Mouse (Mus musculus) lung, postnatal 36 days (tissue): Measurements from ENCODE around the gene Stard13.

Source experiments
- DNase-seq: peaks from one replicate; pipeline ENCODE4 v3.0.0; 2022; ENCODE audit warnings: mixed read lengths

Gene Stard13

DNA sequence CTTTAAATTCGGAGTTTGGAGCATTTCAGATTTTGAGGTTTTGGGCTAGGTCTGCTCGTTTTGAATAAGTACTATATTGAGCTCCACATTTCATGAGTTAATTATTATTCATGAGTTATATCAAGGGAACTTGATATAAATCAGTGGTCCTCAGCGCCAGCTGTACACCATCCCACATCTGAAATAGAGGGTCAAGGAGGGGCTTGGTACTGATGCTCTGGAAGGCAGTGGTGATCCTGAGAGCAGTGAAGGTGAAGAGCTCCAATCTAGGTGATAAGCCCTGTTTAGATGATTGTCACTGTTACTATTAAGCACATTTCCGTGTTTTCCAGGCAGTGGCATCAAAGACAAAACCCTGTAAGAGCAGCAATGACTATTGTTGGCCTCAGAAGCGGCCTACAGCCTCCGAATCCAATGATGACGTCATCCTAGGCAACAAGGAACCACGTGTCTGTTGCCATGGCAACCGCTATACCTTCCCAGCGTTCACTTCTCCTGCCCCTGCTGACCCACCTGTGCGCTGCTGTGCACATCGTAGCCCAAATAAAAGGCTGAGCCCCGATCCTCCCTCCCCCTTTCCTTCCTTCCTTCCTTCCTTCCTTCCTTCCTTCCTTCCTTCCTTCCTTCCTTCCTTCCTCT is 5.2 kb downstream of the Stard13 start:
- no peak for DNase-seq

DNA sequence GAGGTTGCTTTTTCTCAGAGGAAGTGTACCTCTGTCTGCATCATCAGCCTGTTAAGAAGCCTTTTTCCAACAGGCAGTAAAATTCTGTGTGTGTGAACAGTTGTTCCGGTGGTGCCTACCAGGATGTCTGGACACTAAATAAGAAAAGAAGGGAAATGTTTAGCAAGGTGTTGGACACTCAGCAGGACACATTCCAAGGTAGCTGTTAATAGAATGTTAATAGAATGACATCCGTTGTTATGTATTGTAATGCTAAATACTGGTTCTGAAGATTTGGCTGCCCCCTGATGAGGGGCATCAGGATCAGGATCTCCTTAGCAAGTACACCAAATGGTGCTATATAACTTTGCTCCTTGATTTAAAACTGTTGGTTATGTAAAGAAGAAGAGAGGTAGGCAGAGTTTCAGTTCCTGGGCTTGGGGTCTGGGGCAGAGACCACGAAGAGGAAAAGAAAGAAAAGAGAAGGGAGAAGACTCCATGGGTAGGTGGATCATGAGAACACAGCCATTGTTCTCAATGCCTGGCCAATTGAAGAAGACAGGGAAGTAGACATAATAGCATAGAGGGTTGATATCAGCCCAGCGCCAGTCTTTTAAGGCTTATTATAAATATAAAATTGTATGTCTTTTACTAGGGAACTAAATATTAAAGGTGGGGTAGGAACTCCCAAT is 9.8 kb downstream of the Stard13 start:
- DNase-seq = no peak

DNA sequence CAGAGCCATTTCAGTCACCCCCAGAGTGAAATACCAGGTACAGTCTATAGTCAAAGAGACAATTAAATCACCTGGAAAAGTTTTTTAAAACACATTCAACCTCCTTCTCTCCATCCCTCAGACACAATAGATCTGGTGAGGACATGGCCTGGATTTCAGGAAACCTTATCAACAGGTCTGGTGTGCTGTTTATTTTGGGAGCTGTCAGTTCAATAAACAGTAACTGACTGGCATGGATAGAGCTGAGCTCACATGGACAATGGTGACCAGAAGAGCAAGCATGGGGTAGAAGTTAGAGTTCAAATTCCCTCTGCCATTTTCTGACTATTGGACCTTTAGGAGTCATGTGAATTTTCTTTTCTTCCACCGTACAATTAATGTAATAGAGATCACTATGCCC is 10.8 kb downstream of the Stard13 start:
- no peak for DNase-seq

DNA sequence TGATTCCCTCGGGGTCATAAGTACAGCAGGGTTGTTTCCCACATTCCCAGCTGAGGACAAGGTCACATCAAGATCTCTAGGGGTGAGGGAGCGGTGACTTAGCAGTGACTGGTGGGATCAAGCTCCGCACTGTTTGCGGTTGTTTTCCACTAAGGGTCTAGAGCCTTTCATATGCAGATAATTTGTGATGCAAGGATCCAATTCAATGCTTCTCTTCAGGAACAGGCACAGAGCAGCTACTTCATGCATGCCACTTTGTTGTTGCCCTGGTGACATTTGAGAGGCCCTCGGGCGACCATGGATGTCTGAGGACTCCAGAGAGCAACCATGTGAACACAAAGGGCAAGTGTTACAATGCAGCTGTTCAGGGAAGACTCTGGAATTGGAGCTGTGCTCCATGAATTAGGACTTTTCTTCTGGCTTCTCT is 14.9 kb downstream of the Stard13 start:
- DNase-seq = no peak

DNA sequence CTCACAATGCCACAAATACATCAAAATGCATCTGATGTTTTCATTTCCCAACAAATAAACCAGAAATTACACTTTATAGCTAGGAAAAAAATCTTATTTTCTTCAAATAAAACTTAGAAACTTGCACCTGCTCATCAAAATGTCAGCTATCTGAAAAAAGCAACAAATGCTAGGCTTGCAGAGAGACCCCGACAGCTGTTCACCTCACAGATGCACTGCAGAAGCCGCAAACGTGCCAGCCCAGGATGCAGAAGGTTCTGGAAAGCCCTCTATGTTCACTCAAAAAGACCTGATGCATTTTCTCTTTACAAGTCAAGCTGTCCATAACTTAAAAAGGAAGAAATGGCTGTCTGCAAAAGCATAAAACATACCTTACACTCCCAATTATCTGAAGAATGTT is 20.5 kb downstream of the Stard13 start:
- no peak for DNase-seq

DNA sequence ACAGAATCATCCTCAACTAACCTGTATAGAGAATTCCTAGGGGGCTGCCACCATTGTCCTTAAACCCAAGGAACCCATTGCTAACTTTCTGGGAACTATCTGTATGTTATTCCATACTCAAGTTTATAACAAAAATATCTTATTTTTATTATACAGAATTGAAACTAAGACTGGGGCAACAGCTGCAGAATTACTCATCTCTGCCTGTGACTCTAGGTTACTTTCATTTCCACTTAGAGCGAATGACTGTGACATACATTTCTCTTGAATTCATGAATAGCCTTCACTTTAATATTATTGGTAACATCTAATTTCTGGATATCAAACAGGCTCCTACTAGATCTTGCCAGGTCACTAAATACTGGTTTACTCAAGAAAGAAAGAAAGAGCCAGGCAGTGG is 22.8 kb downstream of the Stard13 start:
- no peak for DNase-seq

DNA sequence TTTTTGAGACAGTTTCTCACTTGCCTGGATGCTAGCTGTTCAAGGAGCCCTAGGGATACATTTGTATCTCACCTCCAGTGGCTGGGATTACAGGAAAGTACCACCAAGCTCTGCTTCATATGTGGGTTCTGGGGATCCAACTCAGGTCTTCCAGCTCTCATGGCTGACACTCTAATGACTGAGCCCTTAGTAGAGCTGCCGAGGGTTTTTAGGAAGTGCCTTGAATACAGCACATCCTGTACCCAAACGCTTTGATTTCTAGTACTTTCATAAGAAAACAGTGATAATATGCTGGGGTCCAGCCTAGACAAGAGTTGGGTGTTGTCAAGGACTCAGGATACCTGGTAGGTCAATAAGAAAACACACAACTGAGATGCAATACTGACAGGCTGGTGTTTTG is 23.6 kb downstream of the Stard13 start:
- no peak for DNase-seq

DNA sequence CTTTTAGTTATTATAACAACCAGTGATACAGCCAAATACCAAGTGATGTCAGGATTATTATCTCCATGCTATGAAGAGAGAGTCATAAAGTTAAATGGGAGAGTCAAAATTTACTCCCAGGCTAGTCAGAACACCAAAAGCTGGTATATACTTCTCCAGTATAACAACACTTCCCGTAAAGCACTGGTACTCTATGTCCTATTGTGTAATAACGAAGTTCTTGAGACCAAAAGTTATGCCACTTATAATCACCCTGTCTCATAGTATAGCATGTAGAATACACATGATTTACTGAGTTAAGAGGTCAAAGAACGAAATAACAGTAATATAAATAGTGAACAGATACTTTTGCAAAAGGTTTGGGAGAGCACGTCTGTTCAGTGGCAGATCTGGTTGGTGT is 28.6 kb downstream of the Stard13 start:
- no peak for DNase-seq

DNA sequence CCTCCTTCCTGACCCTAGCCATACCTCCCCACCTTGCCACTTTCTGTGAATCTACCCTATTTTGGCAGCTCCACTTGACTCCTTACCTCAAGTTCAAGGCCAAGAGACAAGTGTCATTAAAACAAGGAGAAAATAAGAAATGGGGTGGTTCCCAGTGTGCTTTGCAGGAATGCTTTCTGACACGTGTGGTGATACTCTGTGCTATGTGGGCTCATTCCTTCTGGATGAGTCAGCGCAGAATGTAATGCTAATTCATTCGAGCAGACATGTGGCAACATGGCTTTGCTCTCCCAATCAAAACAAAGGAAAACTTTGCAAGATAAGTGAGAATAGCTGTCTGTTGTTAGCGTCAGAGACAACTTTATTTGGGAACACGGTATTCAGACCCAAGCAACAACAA is 30.7 kb downstream of the Stard13 start:
- peak; percentile 80 for DNase-seq

DNA sequence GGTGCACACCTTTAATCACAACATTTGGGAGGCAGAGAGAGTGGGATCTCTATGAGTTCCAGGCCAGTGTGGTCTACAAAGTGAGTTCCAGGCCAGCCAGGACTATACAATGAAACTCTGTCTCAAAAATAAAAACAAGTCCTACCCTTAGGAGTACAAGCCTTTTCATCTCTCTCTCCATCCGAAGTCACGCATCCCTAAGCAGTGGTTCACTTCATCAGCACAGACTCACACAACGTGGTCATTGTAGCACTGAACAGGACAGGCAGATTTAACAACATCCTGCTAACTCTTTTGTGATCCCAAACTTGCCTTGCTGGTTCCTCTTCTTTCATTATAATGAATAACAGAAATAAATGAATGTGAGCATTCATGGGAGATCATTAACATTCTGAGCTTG is 32.4 kb downstream of the Stard13 start:
- no peak for DNase-seq

DNA sequence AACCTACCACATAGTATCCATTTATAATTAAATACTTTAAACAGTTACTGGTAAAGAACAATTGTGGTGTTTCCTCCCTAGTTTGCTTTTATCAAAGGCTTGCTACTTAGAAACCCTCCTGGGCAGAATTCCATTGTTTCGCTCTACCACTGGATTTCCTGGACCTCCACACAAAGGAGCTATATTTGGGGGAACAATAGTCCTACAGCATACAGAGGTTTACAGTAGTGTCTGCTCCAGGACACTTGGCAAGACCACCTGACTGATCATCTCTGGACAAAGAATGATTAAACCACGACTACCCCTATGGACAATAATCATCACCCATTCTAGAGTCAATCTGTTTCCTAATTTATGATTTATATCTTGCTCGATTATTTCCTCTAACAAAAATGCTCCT is 34.4 kb downstream of the Stard13 start:
- DNase-seq = no peak

DNA sequence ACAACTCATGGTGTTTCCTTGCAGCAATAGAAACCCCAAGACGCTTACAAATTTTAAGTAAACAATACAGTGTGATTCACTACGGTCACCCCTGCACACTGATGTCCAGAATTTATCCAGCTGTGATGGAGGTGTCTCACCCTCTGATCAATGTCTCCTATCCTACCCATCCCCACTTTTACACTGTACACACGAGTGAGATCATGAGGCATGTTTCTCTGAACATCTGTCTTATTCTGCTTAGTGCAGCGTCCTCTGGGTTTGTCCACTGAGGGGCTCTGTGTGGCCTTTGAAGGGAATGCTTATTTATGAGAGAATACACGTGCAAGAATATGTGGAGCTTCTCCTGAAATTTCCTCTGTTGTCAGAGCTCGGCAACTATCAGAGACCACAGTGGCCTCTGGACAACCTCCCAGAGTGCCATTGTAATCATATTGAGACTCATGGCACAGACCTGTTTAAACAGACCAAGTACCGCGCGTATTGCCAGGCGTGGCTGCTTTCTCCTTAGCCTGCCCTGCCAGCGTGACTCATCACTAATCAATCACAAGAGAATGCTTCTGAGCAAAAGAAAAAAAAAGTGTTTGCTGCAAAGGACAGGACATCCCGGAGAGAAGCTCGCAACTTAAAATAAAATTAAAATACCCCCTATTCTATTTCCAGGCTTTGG is 36.9 kb downstream of the Stard13 start:
- DNase-seq = peak; percentile 80

DNA sequence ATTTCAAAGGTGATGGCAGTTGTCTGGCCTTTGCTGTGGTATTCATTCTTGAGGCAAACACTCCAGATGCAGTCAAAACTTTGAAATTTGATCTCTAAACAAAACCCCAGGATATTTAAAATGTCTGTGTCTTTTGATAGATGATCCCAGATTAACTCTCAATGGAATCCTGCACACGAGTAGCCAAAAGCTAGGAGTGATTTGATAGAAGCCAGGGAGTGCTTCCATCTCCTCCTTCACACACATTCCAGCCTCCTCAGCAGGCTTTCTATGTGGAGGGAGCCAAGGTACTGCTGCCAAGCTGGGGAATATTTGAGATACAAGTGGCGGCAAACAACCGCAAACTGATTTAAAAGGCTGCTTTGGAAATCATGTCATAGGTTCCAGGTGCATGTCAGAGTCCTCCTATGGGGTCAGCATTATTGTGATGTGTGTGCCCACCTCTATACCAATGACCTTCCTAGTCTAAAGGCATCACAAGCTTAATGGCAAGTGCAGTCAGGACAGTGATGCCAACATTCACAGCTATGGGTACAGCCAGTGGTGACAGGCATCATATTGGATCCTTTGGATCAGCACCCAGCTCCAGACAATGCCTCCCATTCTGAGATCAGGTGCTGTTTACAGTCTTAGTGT is 39.6 kb downstream of the Stard13 start:
- DNase-seq = peak; percentile 58

DNA sequence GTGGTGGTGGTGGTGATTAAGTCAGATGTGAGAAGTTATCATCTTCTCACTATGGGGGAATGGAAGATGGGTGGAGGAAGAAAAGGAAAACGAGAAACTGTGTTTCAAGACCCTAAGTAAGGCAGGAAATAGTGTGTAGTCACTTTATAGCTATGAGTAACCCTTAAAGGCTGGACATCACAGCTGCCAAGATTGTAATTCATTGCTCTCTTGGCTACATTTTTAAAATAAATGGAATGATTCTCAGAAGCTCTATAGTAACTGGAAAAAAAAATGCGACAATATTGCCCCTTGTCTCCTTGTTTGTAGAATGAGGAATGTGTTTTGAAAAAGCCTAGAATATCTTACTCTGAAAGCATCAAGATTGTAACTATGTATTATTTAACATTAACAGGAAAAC is 41.4 kb downstream of the Stard13 start:
- DNase-seq = no peak

DNA sequence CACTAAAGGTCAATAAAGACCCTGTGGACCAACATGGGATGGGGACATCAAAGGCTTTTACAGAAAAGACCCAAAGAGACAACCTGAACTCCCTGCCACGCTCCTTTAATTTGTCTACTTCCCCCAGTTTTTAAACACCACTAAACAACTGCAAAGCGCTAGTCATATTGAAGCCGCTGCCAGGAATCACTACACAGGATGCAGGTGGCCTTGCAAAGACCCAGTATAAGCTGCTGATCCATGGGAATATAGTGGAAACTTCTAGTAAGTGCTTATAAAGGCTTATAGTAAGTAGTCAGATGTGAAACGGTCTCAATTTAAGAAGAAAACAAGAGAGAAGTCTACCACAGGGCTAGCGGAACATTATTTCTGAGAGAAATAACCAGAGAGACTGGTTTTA is 42.9 kb downstream of the Stard13 start:
- no peak for DNase-seq

DNA sequence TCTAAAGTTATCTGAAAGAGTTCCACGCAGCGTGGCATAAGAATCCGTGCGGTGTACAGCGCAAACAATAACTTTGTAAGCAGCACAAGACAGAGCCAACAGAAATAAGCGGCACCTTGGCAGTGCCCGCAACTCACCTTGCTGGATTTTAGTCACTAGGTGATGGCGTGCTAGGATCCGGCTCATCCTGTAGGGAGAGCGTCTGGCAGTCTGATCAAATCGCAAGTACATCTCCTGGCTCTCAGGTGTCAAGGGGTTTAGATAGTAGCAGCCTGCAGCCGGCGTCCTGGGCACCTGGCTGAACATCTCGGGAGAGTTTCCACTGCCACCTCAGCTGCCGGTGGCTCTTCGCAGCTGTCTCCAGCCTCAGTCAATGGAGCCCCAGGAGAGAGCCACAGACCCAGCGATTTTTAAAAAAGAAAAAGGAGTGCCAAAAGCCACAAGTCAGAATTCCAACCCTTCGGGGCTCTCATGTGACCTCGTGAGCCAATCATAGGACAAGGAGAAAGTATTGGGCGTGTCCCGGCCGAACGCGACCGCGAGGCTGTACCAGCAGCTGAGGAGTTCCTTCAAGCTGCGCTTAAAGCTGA is 43.8 kb downstream of the Stard13 start:
- peak; percentile 87 for DNase-seq

DNA sequence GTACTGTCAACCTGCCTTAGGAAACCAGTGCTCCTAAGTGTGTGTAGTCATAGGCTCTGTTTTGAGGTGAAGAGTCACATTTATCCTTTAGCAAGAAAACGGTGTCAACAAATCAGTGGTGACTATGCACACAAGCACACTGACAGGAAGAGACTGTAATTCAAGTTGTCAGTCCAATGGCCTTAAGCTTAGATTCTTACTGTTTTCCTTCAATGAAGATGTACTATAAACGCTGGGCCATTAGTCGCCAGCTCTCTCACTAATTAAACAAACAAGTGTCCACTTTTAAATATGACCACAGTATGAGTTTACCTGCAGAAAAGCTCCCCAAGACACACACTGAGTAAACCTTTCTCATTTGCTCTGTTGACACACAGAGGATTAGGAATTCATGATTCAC is 44.3 kb downstream of the Stard13 start:
- no peak for DNase-seq

DNA sequence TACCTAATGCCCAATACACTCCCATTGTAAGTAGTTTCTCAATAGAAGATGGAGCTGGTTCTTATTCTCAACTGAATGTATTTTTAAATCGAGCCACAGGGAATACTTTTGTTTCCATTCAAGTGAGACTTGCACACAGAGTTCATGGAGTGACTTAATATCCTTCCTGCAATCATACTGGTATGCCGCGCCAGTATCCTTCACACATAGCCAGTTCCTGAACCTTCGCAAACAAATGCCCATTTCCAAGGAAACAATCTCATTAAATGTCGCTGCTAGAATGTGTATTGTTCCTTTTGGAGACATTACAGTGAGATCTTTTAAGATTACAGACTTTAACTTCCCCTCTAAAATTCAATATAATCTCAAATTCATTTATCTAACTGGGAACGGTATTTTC is 45.0 kb downstream of the Stard13 start:
- peak; percentile 65 for DNase-seq

DNA sequence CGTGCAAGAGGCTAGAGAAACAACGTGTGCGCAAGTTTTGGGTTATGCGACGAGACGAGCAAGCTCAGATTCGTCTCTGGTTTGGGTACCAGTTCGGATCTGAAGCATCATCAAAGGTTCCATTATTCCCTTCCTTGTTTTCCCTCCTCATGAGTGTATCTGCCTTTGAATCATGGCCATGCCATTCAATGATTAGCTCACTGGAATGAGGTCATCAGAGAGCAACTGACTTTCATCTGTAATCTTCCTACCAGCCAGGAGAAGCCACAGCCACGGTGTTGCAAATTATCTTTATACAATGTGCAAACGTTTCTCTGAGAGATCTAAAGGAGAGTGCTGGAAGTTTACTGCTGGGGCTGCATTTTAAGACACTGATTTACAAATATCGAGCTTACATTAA is 46.3 kb downstream of the Stard13 start:
- no peak for DNase-seq

DNA sequence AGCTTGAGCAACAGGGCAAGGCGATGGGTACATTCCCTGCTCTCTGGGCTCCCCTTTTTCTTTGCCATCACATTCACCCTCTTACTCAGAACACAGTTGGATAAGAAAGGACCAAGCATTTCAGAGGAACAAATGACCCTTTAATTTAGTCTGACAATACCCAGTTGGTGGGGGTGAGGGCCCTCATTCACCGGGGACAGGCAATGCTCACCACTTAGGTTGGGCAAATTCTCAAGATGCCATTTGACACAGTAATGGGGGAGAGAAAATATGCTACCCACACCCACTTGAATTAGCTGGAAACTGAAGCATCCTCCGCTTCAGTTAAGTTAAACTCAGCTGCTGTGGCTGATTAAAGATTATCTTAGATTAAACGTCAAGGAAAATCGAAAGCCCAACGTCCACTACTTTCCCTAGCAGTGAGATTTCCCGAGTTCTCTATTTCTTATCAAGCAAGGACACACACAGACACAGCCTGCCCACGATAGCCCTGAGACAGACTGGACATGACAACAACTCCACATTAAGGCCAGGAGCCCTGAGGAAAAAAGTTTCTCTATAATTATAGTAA is 48.3 kb downstream of the Stard13 start:
- DNase-seq = no peak

DNA sequence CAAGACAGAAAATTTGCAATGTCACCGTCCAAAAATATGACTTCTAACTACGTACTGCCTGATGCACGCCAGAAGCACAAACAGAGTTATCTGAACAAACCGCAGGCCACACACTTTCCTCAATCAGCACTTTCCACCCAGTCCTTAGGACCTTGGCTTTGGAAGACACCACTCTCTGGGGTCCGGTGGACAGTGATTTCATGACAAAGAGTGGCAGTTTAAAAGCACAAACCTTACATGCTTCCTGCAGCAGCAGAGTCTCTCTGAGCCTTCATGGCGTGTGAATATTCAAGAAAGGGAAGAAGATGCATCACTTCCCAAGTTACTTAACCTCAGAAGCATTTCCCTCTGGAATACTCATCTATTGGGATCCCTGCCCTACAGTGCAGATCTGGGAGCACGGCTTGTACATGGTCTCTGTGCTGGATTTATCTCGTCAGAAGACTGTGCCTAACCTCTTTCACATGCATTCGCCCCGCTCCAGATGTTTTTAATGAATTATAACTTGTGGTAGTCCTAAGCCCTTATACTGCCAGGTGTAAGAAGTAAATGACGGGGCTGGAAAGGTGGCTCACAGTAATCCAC is 49.9 kb downstream of the Stard13 start:
- no peak for DNase-seq

DNA sequence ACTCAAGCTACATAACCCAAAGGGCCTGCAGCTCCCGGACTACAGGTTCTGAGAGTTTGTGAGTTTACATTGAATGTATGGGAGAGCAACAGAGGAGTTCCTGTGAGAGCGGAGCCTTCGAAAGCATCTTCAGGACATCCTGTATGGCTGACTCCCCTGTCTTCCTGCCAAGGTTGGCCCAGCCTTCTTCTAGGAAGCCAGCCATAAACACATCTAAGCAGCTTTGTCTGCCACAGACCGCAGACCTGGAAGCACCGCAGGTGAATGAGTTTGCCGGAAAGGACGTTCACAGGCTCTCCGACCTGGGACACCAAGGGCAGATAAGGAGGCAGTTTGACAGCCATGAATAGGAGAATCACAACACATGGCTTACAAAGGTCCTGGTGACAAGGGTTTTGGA is 52.3 kb downstream of the Stard13 start:
- peak; percentile 50 for DNase-seq
